Mouse (Mus musculus) C2C12 (cell line): ENCODE measurements around the gene Cds2. TPM values are rescaled to one million over a fixed set of nuclear protein-coding genes. Genes with fewer than 3 reads are reported as not detected.
"Not testable (repeated sequence)": the region's sequence is repeated elsewhere in the genome, so short reads cannot be mapped to it uniquely, and the experiment has no call there.

Experiments used
- H3K27me3 ChIP-seq: one replicate; pipeline ENCODE4 v1.6.1; 2011; ENCODE audit not compliant: control insufficient read depth, insufficient read depth, insufficient read length
- H3K36me3 ChIP-seq: one replicate; pipeline ENCODE4 v1.6.1; 2011; ENCODE audit not compliant: control insufficient read depth, insufficient read depth
- H3K4me3 ChIP-seq: one replicate; pipeline ENCODE4 v1.5.1; 2011; ENCODE audit warnings: mild to moderate bottlenecking, control low read depth; ENCODE audit not compliant: poor library complexity, insufficient read depth, severe bottlenecking
- H3K79me2 ChIP-seq: one replicate; pipeline ENCODE4 v1.6.1; 2011; ENCODE audit not compliant: control insufficient read depth, insufficient read depth
- H3K79me3 ChIP-seq: one replicate; pipeline ENCODE4 v1.6.1; 2011; ENCODE audit warnings: low read depth, control low read depth
- H3ac ChIP-seq: one replicate; pipeline ENCODE3; 2011; ENCODE audit warnings: low read depth; ENCODE audit not compliant: control insufficient read depth, insufficient read length
- CEBPB ChIP-seq: IDR thresholded peaks from one replicate; pipeline ENCODE4 v1.6.1; 2011; ENCODE audit warnings: low read depth, mild to moderate bottlenecking, control low read depth, moderate library complexity
- CTCF ChIP-seq: IDR thresholded peaks from one replicate; pipeline ENCODE4 v1.5.1; 2011; ENCODE audit not compliant: control insufficient read depth, insufficient read depth, insufficient read length
- FOSL1 ChIP-seq: IDR thresholded peaks from one replicate; pipeline ENCODE4 v1.8.0; 2011; ENCODE audit warnings: mild to moderate bottlenecking, low read length; ENCODE audit not compliant: poor library complexity, insufficient read depth, severe bottlenecking
- MAX ChIP-seq: IDR thresholded peaks from one replicate; pipeline ENCODE4 v1.6.1; 2011; ENCODE audit warnings: mild to moderate bottlenecking, control low read depth
- MYOD1 ChIP-seq: IDR thresholded peaks from one replicate; pipeline ENCODE4 v1.6.1; 2011; ENCODE audit warnings: low read depth; ENCODE audit not compliant: control insufficient read depth, insufficient read length
- MYOG ChIP-seq: IDR thresholded peaks from one replicate; pipeline ENCODE4 v1.6.1; 2011; ENCODE audit not compliant: control insufficient read depth, insufficient read length; ENCODE audit errors: extremely low read depth
- USF1 ChIP-seq: IDR thresholded peaks from one replicate; pipeline ENCODE4 v1.6.1; 2011; ENCODE audit warnings: low read depth, mild to moderate bottlenecking, control low read depth, moderate library complexity
- polyA plus RNA-seq: library from polyadenylated mRNA; unstranded; fragments of >200 nt; fragmentation: generic; extraction: Trizol; gene quantifications from one replicate; pipeline ENCODE4 v1.2.1, GENCODE M21; 2012; ENCODE audit warnings: missing spikeins

Gene Cds2
- polyA plus RNA-seq, 1 experiment = 13.4 TPM

DNA sequence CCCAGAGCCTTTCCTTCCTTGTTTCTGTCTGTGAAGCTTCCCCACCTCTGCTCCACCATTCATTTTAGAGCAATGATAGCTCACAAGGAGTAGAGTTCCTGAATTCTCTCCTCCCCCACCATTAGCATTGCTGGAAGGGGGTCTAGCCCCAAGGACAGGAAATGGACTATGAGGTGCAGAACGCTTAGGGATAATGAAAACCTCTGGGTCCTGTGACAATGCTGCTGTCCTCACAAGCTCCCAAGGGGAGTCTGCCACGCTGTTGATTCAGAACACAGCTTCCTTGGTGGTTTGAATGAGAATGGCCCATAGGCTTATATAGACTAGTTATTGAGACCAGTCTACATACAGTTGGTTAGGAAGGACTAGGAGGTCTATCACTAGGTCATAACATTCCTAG, 27.7 kb upstream of the Cds2 start:
- no peaks in the 10 kb centered on the region for H3K27me3 ChIP-seq
- no peaks in the 10 kb centered on the region for H3K79me3 ChIP-seq
- H3K36me3 ChIP-seq = peaks cover 4% of the 10 kb centered on the region
- no peak overlapping the region for H3ac ChIP-seq
- no peaks in the 10 kb centered on the region for H3K79me2 ChIP-seq
- no peak for TF ChIP-seq MYOD1
- no peak for TF ChIP-seq MAX
- TF ChIP-seq CEBPB = no peak
- no peak overlapping the region for H3K4me3 ChIP-seq

DNA sequence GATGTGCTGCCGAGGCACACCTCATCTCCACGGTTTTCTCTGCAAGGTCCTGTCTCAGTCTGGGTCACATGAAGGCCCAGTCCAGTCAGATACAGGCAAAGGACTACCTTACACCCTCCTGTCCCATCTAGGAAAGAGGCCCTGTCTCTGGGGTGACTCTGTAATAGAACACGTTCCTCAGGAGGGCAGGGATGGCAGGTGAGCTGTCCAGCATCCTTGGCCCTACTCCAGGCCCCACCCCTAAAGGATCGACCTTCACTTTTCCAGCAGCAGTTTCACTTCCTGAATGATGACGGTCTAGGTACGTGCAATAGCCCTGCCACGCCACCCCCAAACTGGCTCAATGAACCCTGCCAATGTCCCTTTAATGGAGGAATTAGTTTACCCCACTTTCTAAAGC, 27.0 kb upstream of the Cds2 start:
- TF ChIP-seq FOSL1 (no peak), MAX (no peak), CTCF (no peak), USF1 (no peak), CEBPB (no peak), MYOD1 (no peak), MYOG (no peak)
- Histone ChIP-seq H3K79me2 (no peaks in the 10 kb centered on the region), H3K4me3 (no peak overlapping the region), H3ac (no peak overlapping the region), H3K27me3 (no peaks in the 10 kb centered on the region), H3K79me3 (no peaks in the 10 kb centered on the region), H3K36me3 (peaks cover 4% of the 10 kb centered on the region)

DNA sequence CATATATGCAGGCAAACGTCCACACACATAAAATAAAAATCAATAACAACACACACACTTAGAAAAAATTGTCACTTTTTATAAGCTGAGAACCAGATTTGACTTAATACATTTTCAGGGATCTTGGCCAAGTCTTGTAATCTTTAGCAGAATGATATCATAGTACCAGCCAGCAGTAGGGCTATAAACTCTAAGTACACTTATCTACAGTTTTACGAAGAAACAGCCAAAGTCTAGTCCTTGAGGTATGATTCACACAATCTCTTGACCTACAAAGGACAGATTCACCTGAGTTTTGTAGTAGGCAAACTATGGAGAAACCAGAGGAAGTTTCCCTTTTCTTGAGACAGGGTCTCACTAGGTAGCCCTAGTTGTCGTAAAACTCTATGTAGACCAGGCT, 23.5 kb upstream of the Cds2 start:
- not testable (repeated sequence) for H3K27me3 ChIP-seq, H3K4me3 ChIP-seq, H3K79me3 ChIP-seq, H3K79me2 ChIP-seq, H3ac ChIP-seq
- peaks cover 26% of the 10 kb centered on the region for H3K36me3 ChIP-seq

DNA sequence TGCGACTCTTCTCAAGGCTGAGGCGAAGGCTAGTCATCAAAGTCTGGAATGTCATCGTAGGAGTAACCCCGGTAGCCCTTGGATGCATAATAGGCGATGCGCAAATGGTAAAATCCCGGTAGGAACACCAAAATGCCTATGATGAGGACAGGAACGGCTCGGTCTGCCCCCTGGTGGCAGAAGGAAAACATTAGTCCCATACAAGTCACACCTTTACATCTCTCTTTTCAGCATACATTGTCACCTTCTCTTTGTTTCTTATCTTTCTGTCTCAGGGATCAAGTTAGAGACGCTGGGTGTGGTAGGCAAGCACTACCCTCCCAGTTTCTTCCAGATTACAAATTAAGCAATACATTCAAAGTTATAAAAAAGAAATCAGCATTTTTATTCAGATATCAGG, 22.5 kb upstream of the Cds2 start:
- H3ac ChIP-seq, H3K79me2 ChIP-seq, H3K79me3 ChIP-seq, H3K4me3 ChIP-seq, H3K27me3 ChIP-seq: not testable (repeated sequence)
- peaks cover 36% of the 10 kb centered on the region for H3K36me3 ChIP-seq

DNA sequence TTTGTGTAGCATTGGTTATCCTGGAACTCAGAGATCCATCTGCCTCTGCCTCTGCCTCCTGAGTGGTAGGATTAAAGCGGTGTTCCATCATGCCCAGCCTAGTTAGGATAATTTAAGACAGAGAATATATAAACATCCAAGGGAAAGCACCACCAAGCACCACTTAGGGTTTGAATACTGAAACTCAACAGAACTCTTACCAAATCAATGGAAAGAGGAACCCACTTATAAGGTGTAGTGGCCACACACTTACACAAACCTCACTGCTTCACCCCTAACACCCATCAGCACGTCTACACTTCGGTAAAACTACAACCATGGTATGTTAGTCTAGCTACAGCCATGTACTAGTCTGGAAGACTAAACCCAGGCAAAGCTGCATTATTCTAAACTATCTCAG, 19.6 kb upstream of the Cds2 start:
- H3K27me3 ChIP-seq = no peaks in the 10 kb centered on the region
- no peak overlapping the region for H3ac ChIP-seq
- no peak overlapping the region for H3K4me3 ChIP-seq
- peaks cover 3% of the 10 kb centered on the region for H3K79me3 ChIP-seq
- H3K36me3 ChIP-seq = peaks cover 49% of the 10 kb centered on the region
- no peak for TF ChIP-seq FOSL1
- no peak for TF ChIP-seq CEBPB
- no peak for TF ChIP-seq CTCF
- TF ChIP-seq USF1 = no peak
- TF ChIP-seq MYOG = no peak
- H3K79me2 ChIP-seq = peaks cover 27% of the 10 kb centered on the region

DNA sequence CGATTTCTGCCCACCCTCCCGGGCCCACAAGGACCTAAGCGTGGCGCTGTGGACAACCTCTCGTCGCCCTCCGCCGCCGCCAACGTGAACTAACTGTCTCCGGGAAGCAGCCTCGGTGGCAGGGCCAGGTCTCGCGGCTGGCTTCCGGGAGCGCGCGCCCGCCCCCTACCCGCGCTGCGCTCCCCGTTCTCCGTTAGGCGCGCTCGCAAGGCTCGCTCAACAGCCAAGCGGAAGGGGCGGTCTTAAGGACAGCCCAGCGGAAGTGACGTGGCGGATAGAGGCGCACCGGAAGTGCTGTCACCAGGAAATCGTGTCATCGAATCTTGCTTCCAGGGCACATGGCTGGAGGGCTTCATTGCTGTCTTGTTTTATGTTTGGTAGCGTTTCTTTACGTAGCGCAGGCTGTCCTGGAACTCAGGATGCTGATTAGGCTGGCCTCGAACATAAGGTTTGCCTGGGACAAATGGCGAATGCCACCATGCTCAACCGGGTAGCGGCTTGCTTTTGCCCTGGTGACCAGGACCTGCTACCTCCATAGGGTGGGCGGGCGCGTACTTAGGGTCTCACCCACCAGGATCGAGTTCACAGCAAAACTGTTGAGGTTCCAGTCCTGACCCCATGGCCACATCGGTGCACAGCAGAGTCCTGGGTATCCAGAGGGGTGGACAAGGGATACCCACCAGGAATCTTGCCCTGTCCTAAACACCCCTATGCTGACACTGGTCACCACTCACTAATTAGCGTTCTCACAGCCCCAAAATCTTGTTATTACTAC, 15.2 kb upstream of the Cds2 start, which contains the start of gene Tmem230:
Gene Tmem230 (minus strand): TSS at position 269 of the 775 bp plus-strand sequence.
- peaks cover 73% of the 10 kb centered on the region for H3K36me3 ChIP-seq
- TF ChIP-seq MAX (peak; percentile 98), USF1 (no peak)
- peak within 1 kb of the TSS; percentile 59 for H3K4me3 ChIP-seq
- peak within 1 kb of the TSS; percentile 77 for H3ac ChIP-seq
- peaks cover 29% of the 10 kb centered on the region for H3K79me3 ChIP-seq
- peaks cover 63% of the 10 kb centered on the region for H3K79me2 ChIP-seq
- H3K27me3 ChIP-seq = no peaks in the 10 kb centered on the region

DNA sequence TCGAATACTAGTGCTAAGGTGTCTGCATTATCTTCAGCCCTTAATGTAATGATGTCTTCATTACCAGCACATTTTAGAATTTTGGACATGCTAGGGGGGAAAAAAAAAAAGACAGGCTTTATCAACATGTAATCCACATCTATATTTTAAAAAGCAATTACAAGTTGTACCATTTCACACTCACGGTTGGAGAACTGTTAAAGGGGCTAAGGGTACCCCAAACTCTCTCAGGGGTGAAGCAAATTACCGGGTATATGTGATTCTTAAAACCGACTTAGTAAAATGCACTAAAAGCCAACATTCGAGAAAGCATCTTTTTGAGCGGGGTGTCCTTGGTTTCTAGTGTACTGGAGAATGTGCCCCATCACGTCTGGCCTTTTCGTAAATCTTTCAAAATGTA, 11.0 kb upstream of the Cds2 start:
- Histone ChIP-seq H3K27me3 (no peaks in the 10 kb centered on the region), H3K4me3 (peak overlapping the region; percentile 54), H3K79me3 (peaks cover 30% of the 10 kb centered on the region), H3ac (peak overlapping the region; percentile 64), H3K36me3 (peaks cover 37% of the 10 kb centered on the region), H3K79me2 (peaks cover 65% of the 10 kb centered on the region)
- no peak for TF ChIP-seq CTCF
